In the genomic region with DNA sequence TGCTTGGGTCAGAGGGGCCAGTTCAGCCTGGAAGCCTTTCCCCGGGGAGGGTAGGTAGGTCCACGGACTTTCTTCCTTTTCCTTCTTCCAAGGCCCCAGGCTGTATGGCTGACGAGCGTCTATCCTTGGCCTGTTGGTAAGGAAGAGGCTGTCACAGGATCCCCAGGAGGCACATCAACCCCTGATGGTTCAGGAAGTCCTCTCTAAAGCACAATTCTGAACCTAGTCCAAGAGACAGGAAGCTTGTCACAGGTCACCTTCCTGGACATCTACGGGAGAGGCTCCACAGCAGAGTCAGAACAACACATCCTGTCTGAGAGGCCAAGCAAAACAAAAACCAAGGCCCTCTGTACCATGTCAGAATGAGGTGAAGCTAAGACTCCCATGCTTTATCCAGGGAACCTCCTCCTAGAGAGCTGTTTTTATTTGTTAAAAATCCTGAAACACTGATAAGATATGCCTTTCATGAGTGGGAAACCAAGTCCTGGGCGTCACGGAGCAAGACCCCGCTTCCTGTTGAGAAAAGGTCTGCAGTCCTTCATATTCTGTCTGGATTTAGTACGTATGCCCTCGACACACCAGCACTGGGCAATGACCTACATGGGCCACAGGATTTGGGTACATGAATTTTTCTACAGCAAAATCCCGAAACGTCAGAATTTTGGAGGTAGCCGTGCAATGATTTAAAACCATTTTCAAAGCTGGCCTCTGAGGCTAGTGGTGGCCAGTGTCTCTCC, we compare ENCODE assay signal across 9 mouse cellular contexts. TPM values are rescaled to one million over a fixed set of nuclear protein-coding genes. Genes with fewer than 3 reads are reported as not detected.
DNase-seq lines count a peak whose midpoint lies in the region; ATAC-seq and TF ChIP-seq lines count a peak whose summit lies in the region.
"Had no signal": no experiment of that assay in that cellular context is flagged by ENCODE, and none has a peak within 500 bp of the region (broad histone marks: within the 10 kb centered on the region; RNA-seq: fewer than 3 reads in every experiment).

No protein-coding gene starts in this region.

- H3K4me3 ChIP-seq in cerebellum, adult 2 months (replicated peaks; ENCODE audit: insufficient read depth, low read depth, low read length), result no peak overlapping the region
- H3K4me3 ChIP-seq in liver, embryonic 16.5 days (ENCODE audit: low read depth, low read length), result no peak overlapping the region
- no peak overlapping the region for H3K4me3 ChIP-seq in hindbrain, embryonic 14.5 days (replicated peaks; ENCODE audit: low read length)

- no peak for DNase-seq in cerebellum, adult 2 months
- no peak for DNase-seq in cerebellum, postnatal 25 days
- DNase-seq in adrenal gland, postnatal 36 days, result peak; percentile 47 to 52
- peak; percentile 32 to 44 for DNase-seq in heart, postnatal 14 days
- DNase-seq in left cerebral cortex, adult 11 months (ENCODE audit: low spot score), result no peak
- DNase-seq in hindbrain, embryonic 14.5 days (ENCODE audit: low spot score), result no peak
- DNase-seq in layer of hippocampus, adult 8-10 months (ENCODE audit: low spot score in 2 of 2), result no peak
- DNase-seq: right cerebral cortex, postnatal 14 days had no signal

- no peaks in the 10 kb centered on the region for H3K36me3 ChIP-seq in liver, embryonic 16.5 days (ENCODE audit: control insufficient read depth, insufficient read depth)
- H3K36me3 ChIP-seq in hindbrain, embryonic 14.5 days (replicated peaks; ENCODE audit: control insufficient read depth, insufficient read depth), result no peaks in the 10 kb centered on the region

- no peak overlapping the region for H3K4me2 ChIP-seq in liver, embryonic 16.5 days (ENCODE audit: low read depth, low read length)
- no peak overlapping the region for H3K4me2 ChIP-seq in hindbrain, embryonic 14.5 days (replicated peaks)

- peaks cover 8% of the 10 kb centered on the region for H3K4me1 ChIP-seq in cerebellum, adult 2 months (ENCODE audit: control insufficient read depth, insufficient read depth, low read length)
- no peaks in the 10 kb centered on the region for H3K4me1 ChIP-seq in liver, embryonic 16.5 days (ENCODE audit: control insufficient read depth, low read depth, low read length)
- H3K4me1 ChIP-seq in hindbrain, embryonic 14.5 days (replicated peaks; ENCODE audit: control insufficient read depth, insufficient read depth, low read length), result no peaks in the 10 kb centered on the region

- ATAC-seq in liver, embryonic 16.5 days (ENCODE audit: low read depth), result peak; percentile 58
- no peak for ATAC-seq in hindbrain, embryonic 14.5 days (ENCODE audit: low FRiP score)

- WGBS in cerebellum, adult 2 months, result 73% methylated on average over 13 of the region's 13 CpGs
- WGBS in liver, embryonic 16.5 days (ENCODE audit: insufficient replicate concordance), result 53% methylated on average over 13 of the region's 13 CpGs
- WGBS in hindbrain, embryonic 14.5 days, result 87% methylated on average over 13 of the region's 13 CpGs

- no peaks in the 10 kb centered on the region for H3K9me3 ChIP-seq in liver, embryonic 16.5 days (replicated peaks; ENCODE audit: control insufficient read depth, low read length)
- H3K9me3 ChIP-seq in hindbrain, embryonic 14.5 days (ENCODE audit: control insufficient read depth, low read length), result no peaks in the 10 kb centered on the region

- no peak for TF ChIP-seq CTCF in cerebellum, adult 2 months (IDR thresholded peaks at IDR 0.05; ENCODE audit: borderline replicate concordance, insufficient read depth, low read depth, low read length)

- no peak overlapping the region for H3K9ac ChIP-seq in liver, embryonic 16.5 days (ENCODE audit: low read depth, low read length)
- H3K9ac ChIP-seq in hindbrain, embryonic 14.5 days, result no peak overlapping the region

- no peak for TF ChIP-seq POLR2A in cerebellum, adult 2 months (IDR thresholded peaks at IDR 0.05; ENCODE audit: borderline replicate concordance, insufficient read depth, low read length)

- H3K27ac ChIP-seq in cerebellum, adult 2 months (ENCODE audit: insufficient read depth, low read length), result peak overlapping the region; percentile 0; the same call in 1 of the 2 replicates
- H3K27ac ChIP-seq in liver, embryonic 16.5 days (ENCODE audit: low read length), result peak overlapping the region; percentile 19; the same call in 1 of the 2 replicates
- no peak overlapping the region for H3K27ac ChIP-seq in hindbrain, embryonic 14.5 days

- H3K27me3 ChIP-seq in cerebellum, adult 2 months (ENCODE audit: control insufficient read depth, insufficient read depth, low read length), result no peaks in the 10 kb centered on the region
- no peaks in the 10 kb centered on the region for H3K27me3 ChIP-seq in liver, embryonic 16.5 days (ENCODE audit: control insufficient read depth, insufficient read depth, low read depth, low read length)
- H3K27me3 ChIP-seq in hindbrain, embryonic 14.5 days (ENCODE audit: control insufficient read depth, insufficient read depth, low read length), result no peaks in the 10 kb centered on the region

- intact Hi-C loops in heart, postnatal 14 days (cut with DNase I), result loop anchor here (1.0 to 2.0 kb wide), 2 partner anchors 37 to 44 kb away; no protein-coding TSS in a partner anchor

RNA-seq across cellular contexts. Expression of gene Snrk, which starts 52.0 kb away (rescaled TPM):
- polyA plus RNA-seq in cerebellum, adult 2 months (2012; rRNA removed), result 323 and 380 TPM in 2 replicates
- 100 to 1,000 TPM; 171 to 190 TPM for total RNA-seq in adrenal gland, postnatal 36 days (2021)
- total RNA-seq in heart, postnatal 14 days (2021), result 100 to 1,000 TPM; 173 to 206 TPM
- 17.9 and 20.1 TPM in 2 replicates for polyA plus RNA-seq in liver, embryonic 16.5 days (2015; fragmentation: Nextera tagmentation; extraction: Ambion mirVana)
- 58.5 and 65.1 TPM in 2 replicates for polyA plus RNA-seq in hindbrain, embryonic 14.5 days (2014; fragmentation: Nextera tagmentation; extraction: Ambion mirVana)
- total RNA-seq in layer of hippocampus, adult 8-10 months (2022), result 100 to 1,000 TPM in 2 of 4 experiments, 10 to 100 TPM in 2; 96.1 to 111 (median 104) TPM

Comparison
In these comparisons a context has a peak if more than half of its experiments do, and no peak if none do; other contexts are left out.
1. DNase-seq: peak in adrenal gland, postnatal 36 days (2 of 2) and heart, postnatal 14 days (2 of 2); none in cerebellum, adult 2 months (0 of 2), cerebellum, postnatal 25 days (0 of 2), left cerebral cortex, adult 11 months (single experiment), hindbrain, embryonic 14.5 days (single experiment) and layer of hippocampus, adult 8-10 months (0 of 2).